Mouse (Mus musculus) spleen, adult 2 months (tissue): ENCODE measurements around the gene Hagh.

Experiments used
- CTCF ChIP-seq: fragments of 200-500 bp; IDR thresholded peaks from 2 replicates; pipeline ENCODE4 v1.5.1; 2011; ENCODE audit warnings: mild to moderate bottlenecking, inconsistent platforms; ENCODE audit not compliant: insufficient read depth, insufficient read length, insufficient replicate concordance; ENCODE audit errors: extremely low read depth
- POLR2A ChIP-seq: fragments of 200-500 bp; IDR thresholded peaks from 2 replicates; pipeline ENCODE4 v1.6.1; 2011; ENCODE audit warnings: low read depth, low read length, inconsistent platforms

- no peak for TF ChIP-seq CTCF
- no peak for TF ChIP-seq POLR2A
Measured at GRCm38 (mm10) chr17:24842631-24843030, 2.7 kb downstream of the Hagh start.
